Mouse (Mus musculus) liver, embryonic 12.5 days (tissue): ENCODE measurements around the gene St3gal6. TPM values are rescaled to one million over a fixed set of nuclear protein-coding genes. Genes with fewer than 3 reads are reported as not detected.
A peak's percentile ranks its signal among the peaks of the same experiment; 100 is the strongest.

Source experiments
- ATAC-seq: fragments of 200-750 bp; cut with Nextera tagmentation; 2 replicates; pipeline ENCODE4 v1.8.0; 2017; ENCODE audit warnings: moderate number of reproducible peaks, mild to moderate bottlenecking, moderate library complexity
- H3K27ac ChIP-seq: fragments of 300-500 bp; sonication (generic); 2 replicates; pipeline ENCODE4 v1.5.1; 2016; ENCODE audit warnings: mild to moderate bottlenecking
- H3K27me3 ChIP-seq: fragments of 300-500 bp; sonication (generic); replicated peaks from 2 replicates; pipeline ENCODE4 v1.6.1; 2016; ENCODE audit warnings: mild to moderate bottlenecking, moderate library complexity
- H3K36me3 ChIP-seq: fragments of 300-500 bp; sonication (generic); 2 replicates; pipeline ENCODE4 v1.6.1; 2016; ENCODE audit warnings: mild to moderate bottlenecking, moderate library complexity
- H3K4me1 ChIP-seq: fragments of 300-500 bp; sonication (generic); 2 replicates; pipeline ENCODE4 v1.6.1; 2016
- H3K4me2 ChIP-seq: fragments of 300-500 bp; sonication (generic); 2 replicates; pipeline ENCODE4 v1.6.1; 2016; ENCODE audit warnings: mild to moderate bottlenecking, moderate library complexity
- H3K4me3 ChIP-seq: fragments of 300-500 bp; sonication (generic); 2 replicates; pipeline ENCODE4 v1.5.1; 2016; ENCODE audit warnings: mild to moderate bottlenecking, moderate library complexity
- H3K9ac ChIP-seq: fragments of 300-500 bp; sonication (generic); 2 replicates; pipeline ENCODE4 v1.6.1; 2016; ENCODE audit warnings: mild to moderate bottlenecking, moderate library complexity
- H3K9me3 ChIP-seq: fragments of 300-500 bp; sonication (generic); replicated peaks from 2 replicates; pipeline ENCODE4 v1.6.1; 2016; ENCODE audit warnings: mild to moderate bottlenecking, moderate library complexity
- WGBS: fragments of 180-500 bp; shearing (Covaris S2); methylation state at CpG from one replicate; pipeline ENCODE4 v1.1.7; 2016; ENCODE audit not compliant: insufficient replicate concordance; 5-methylcytosine and 5-hydroxymethylcytosine counted together
- polyA plus RNA-seq: library from polyadenylated mRNA; unstranded; fragments of >200 nt; fragmentation: Nextera tagmentation; extraction: Ambion mirVana; gene quantifications from 2 replicates; pipeline ENCODE4 v1.2.1, GENCODE M21; 2016

The St3gal6 gene
- polyA plus RNA-seq, 1 experiment from 2014 or later: 60.1 TPM

DNA sequence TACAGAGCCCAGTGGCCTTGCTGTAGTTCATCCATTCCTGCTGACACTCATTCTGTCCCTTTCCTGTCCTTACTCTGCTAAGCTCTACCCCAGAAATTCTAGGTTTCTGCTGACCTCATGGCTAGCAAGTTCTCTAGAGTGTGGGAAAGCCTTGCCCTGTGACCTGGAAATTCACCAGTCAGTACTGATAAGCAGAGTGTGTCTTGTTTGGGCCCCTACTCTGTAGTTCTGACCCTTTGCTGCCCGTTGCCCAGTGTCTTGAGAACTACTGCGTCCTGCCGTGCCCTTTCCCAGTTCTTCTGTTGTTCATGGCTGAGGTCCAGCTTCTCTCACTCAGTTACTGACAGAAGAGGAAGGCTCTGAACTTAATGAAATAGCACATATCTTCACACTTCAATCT lies 70.9 kb downstream of the St3gal6 start:
- H3K4me3 ChIP-seq: no peak overlapping the region
- peak overlapping the region; percentile 58 for H3K9ac ChIP-seq
- ATAC-seq: peak; percentile 70
- WGBS: 46% methylated on average over 3 of the region's 3 CpGs
- peaks cover 21% of the 10 kb centered on the region for H3K36me3 ChIP-seq
- no peaks in the 10 kb centered on the region for H3K9me3 ChIP-seq
- no peaks in the 10 kb centered on the region for H3K27me3 ChIP-seq
- H3K27ac ChIP-seq: peak overlapping the region; percentile 95
- H3K4me1 ChIP-seq: peaks cover 80% of the 10 kb centered on the region
- peak overlapping the region; percentile 46 for H3K4me2 ChIP-seq

DNA sequence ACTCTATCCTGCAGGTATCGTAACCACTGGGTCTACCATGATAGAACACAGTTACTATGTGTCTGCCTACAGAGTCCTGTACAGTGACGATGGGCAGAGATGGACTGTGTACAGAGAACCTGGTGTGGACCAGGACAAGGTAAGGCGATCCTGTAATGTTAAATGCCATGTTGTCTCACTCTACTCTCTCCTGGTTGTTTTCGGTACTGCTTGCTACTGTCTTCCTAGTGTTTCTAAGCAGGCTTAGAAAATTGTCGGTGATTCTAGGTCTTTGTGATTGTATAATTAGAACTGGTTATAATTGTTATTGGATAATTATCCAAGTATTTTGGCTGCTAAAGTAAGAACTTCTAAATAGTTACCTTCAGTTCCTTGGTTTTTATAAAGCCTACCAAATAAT lies 72.4 kb downstream of the St3gal6 start:
- ATAC-seq: no peak
- Histone ChIP-seq H3K4me3 (no peak overlapping the region), H3K9me3 (no peaks in the 10 kb centered on the region), H3K9ac (no peak overlapping the region), H3K27ac (0 out of 2 replicates have a peak overlapping the region, but pooled peaks have one; percentile 3), H3K4me1 (peaks cover 73% of the 10 kb centered on the region), H3K36me3 (peaks cover 18% of the 10 kb centered on the region; the same call in 1 of the 2 replicates), H3K27me3 (no peaks in the 10 kb centered on the region), H3K4me2 (no peak overlapping the region)
- WGBS: 88% methylated on average over 5 of the region's 5 CpGs

DNA sequence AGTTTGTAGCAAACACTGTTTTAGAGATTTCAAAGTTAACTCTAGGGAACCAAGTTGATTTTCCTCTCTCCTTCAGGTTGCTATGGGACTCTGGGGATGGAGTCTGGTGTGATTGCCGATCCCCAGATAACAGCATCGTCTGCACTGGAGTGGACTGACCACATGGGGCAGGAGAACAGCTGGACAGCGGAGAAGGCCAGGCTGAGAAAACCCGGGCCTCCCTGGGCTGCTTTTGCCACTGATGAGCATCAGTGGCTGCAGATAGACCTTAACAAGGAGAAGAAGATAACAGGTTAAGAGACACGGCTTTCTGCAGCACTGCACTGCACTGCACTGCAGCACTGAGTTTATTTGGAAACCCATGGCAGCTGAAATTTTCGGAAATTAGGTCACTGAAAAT lies 73.4 kb downstream of the St3gal6 start:
- Histone ChIP-seq H3K27me3 (no peaks in the 10 kb centered on the region), H3K4me2 (no peak overlapping the region), H3K27ac (peak overlapping the region; percentile 50; the same call in 1 of the 2 replicates), H3K9ac (0 out of 2 replicates have a peak overlapping the region, but pooled peaks have one; percentile 8), H3K36me3 (peaks cover 18% of the 10 kb centered on the region; the same call in 1 of the 2 replicates), H3K4me1 (peaks cover 70% of the 10 kb centered on the region), H3K4me3 (no peak overlapping the region), H3K9me3 (no peaks in the 10 kb centered on the region)
- no peak for ATAC-seq
- WGBS: 64% methylated on average over 6 of the region's 6 CpGs

DNA sequence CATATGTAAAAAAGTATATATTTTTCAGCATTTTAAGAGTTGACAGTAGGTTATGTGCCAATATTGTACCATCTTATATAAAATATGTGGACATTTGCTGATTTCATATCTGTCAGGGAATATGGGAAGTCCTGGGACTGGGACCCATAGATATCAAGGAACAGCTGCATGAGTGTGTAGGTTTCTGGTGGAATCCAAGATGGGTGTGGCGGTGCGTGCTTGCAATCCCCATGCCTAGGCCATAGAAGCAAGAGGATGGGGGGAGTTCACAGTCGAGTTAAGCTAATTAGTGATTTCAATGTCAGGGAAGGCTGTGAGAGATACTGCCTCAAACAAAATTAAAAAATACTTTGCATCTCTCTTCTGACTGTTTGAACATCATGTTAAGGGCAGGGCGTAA lies 75.0 kb downstream of the St3gal6 start:
- Histone ChIP-seq H3K4me3 (no peak overlapping the region), H3K27me3 (no peaks in the 10 kb centered on the region), H3K9ac (no peak overlapping the region; the same call in 1 of the 2 replicates), H3K36me3 (peaks cover 18% of the 10 kb centered on the region; the same call in 1 of the 2 replicates), H3K4me1 (peaks cover 56% of the 10 kb centered on the region), H3K4me2 (no peak overlapping the region), H3K27ac (peak overlapping the region; percentile 27; the same call in 1 of the 2 replicates), H3K9me3 (no peaks in the 10 kb centered on the region)
- ATAC-seq: peak; percentile 74
- 72% methylated on average over 4 of the region's 4 CpGs for WGBS

DNA sequence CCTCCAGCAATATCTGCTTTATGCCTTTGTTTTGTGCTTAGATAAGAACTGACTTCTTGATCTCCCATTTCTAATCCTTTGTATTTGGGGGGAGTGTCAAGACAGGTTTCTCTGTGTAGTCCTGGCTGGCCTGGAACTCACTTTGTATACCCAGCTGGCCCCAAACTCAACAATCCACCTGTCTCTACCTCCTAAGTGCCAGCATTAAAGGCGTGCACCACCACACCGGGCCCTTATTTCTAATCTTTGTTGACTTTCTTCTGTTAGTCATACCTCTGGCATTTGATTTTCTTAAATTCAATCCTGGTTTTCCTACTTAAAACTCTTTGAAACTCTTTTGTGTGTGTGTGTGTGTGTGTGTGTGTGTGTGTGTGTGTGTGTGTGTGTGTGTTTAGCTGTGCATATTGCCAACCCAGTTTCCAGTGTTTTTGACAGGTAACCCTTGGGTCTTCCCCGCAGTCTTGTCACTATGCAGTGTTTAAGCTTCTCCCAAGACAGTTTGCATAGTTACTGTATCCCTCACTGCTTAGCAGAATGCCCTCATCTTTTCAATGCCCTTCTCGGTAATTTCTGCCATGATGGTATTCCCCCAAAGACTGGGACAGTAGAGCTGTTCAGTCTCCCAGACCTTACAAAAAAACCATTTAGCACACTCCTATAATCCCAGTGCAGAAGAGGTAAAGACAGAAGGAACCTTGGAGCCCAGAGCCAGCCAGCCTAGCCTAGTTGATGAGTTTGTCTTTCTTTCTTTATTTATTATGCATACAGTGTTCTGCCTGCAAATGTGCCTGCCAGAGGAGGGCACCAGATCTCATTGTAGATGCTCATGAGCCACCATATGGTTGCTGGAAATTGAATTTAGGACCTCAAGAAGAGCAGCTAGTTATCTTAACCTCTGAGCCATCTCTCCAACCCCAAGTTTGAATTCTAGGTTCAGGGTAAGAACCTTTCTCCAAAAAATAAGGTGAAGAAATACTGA lies 77.5 kb downstream of the St3gal6 start:
- H3K4me1 ChIP-seq: peaks cover 41% of the 10 kb centered on the region
- H3K9me3 ChIP-seq: no peaks in the 10 kb centered on the region
- no peak overlapping the region for H3K9ac ChIP-seq
- H3K36me3 ChIP-seq: peaks cover 17% of the 10 kb centered on the region; the same call in 1 of the 2 replicates
- H3K4me3 ChIP-seq: no peak overlapping the region
- 0 out of 2 replicates have a peak, but pooled peaks have one; percentile 30 for ATAC-seq
- H3K27me3 ChIP-seq: no peaks in the 10 kb centered on the region
- no peak overlapping the region for H3K27ac ChIP-seq
- 83% methylated on average over 4 of the region's 4 CpGs for WGBS
- H3K4me2 ChIP-seq: no peak overlapping the region

DNA sequence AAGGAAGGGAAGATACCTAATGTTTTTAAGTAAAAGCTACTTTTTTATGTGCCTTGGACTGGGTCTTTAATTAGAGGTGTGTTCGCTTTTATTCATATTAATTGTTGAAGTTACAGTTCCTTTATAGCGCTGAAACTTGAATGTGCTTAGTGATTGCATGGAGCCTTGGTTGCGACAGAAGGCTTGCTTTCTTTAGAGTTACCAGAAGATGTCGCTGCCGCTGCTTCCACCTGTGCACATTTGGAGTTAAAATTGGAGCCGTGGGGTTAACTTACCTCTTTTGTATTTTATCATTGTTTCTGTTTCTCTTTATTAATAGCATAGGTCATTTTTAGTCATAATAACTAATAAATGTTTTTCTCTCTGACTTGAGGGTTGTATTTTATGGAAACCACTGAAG lies 79.3 kb downstream of the St3gal6 start:
- ATAC-seq: no peak
- H3K9ac ChIP-seq: no peak overlapping the region
- no peak overlapping the region for H3K4me3 ChIP-seq
- H3K27ac ChIP-seq: no peak overlapping the region
- H3K36me3 ChIP-seq: 0 out of 2 replicates have a peak, but pooled peaks cover 6% of the 10 kb centered on the region
- no peaks in the 10 kb centered on the region for H3K27me3 ChIP-seq
- peaks cover 27% of the 10 kb centered on the region for H3K4me1 ChIP-seq
- WGBS: 52% methylated on average over 6 of the region's 6 CpGs
- no peak overlapping the region for H3K4me2 ChIP-seq
- no peaks in the 10 kb centered on the region for H3K9me3 ChIP-seq

DNA sequence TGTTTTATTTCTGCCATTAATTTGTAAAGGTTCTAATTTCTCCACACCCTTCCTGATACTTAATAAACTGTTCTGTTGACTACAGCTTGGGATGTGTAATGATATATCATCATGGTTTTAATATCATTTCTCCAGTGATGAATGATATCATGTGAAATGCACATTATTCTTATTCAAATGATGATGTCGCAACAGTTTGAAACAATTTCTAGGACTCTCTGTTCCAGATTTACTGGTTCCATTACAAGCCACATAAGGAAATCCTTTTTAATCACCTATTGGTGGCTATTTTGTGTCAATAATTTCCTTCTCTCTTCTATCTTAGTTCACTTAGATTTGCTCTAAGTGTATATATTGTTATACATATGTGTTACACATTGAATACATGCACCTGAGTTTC lies 91.7 kb downstream of the St3gal6 start:
- Histone ChIP-seq H3K36me3 (peaks cover 15% of the 10 kb centered on the region), H3K4me3 (no peak overlapping the region), H3K4me1 (no peaks in the 10 kb centered on the region), H3K4me2 (no peak overlapping the region), H3K9ac (no peak overlapping the region), H3K27me3 (no peaks in the 10 kb centered on the region), H3K27ac (no peak overlapping the region), H3K9me3 (no peaks in the 10 kb centered on the region)
- 84% methylated on average over 1 of the region's 1 CpGs for WGBS
- no peak for ATAC-seq

DNA sequence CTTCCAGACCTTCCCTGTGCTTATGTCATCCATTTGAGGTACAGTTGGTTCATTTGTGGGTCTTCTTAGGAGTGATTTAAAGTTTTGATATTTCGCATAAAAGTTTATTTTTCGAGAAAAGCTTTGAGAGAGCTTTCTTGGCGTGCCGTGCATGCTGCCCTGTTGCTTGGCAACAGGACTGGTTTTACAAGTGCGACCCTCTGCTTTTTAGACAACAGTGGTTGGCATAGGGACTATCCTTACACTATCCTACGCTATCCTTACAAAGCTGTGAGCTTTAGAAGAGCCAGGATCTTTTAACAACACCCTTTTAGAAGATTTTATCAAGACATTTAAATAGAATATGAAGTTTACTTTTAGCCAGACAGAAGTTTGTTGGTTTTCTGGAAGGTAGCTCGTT lies 93.8 kb downstream of the St3gal6 start:
- WGBS: 70% methylated on average over 7 of the region's 7 CpGs
- H3K36me3 ChIP-seq: peaks cover 7% of the 10 kb centered on the region

DNA sequence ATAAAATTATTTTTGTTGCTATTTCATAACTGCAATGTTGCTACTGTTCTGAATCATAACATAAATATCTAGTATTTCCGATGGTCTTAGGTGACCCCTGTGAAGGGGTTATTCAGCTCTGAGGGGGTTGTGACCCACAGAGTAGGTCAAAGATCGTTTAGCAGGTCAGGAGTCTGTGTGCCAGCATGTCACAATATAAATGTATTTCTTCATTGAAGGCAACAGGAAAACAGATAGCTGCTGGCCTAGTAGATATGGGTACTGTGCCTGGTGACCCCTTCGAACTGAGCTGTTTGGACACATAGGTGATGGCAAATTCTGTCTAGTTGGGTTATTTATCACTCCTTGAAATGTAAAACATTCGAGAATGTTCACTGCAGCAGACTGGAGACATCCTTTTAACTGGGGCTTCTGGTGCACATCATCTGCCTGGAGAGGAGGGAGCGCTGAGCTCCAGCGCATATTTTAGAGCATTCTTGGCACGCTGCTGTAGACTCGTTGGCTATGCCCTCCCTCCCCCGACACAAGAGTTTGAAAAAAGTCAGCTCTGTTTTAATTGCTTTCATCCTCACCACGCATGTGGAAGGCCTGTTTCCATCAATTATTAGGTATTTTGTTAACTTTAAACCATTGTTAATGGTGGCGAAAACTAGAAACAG lies 102.2 kb downstream of the St3gal6 start:
- Histone ChIP-seq H3K36me3 (0 out of 2 replicates have a peak, but pooled peaks cover 5% of the 10 kb centered on the region), H3K9ac (no peak overlapping the region), H3K4me3 (no peak overlapping the region), H3K9me3 (no peaks in the 10 kb centered on the region), H3K27me3 (no peaks in the 10 kb centered on the region), H3K4me2 (no peak overlapping the region), H3K4me1 (0 out of 2 replicates have a peak, but pooled peaks cover 5% of the 10 kb centered on the region), H3K27ac (no peak overlapping the region)
- 63% methylated on average over 11 of the region's 11 CpGs for WGBS
- ATAC-seq: no peak

More for the DNA sequence above, 93.8 kb downstream of the St3gal6 start:
- no peak for ATAC-seq
- H3K27me3 ChIP-seq: no peaks in the 10 kb centered on the region
- no peak overlapping the region for H3K4me2 ChIP-seq
- no peaks in the 10 kb centered on the region for H3K4me1 ChIP-seq
- H3K9ac ChIP-seq: no peak overlapping the region
- no peaks in the 10 kb centered on the region for H3K9me3 ChIP-seq
- no peak overlapping the region for H3K4me3 ChIP-seq
- H3K27ac ChIP-seq: no peak overlapping the region
